Mouse (Mus musculus): Measurements from ENCODE around the gene Unc5b. TPM values are rescaled to one million over a fixed set of nuclear protein-coding genes. Genes with fewer than 3 reads are reported as not detected.
"Not testable (repeated sequence)": the region's sequence is repeated elsewhere in the genome, so short reads cannot be mapped to it uniquely, and the experiment has no call there.

The Unc5b gene
- 10 to 100 TPM; 24.0 to 25.1 TPM for total RNA-seq (2021)
- long read RNA-seq, experiment 1, partial matches to known transcripts = 0 of 3 reads
- long read RNA-seq, experiment 1, other reads (novel, unspliced or antisense) = 3 of 3 reads
- long read RNA-seq, experiment 2, partial matches to known transcripts = 0 of 7 reads
- long read RNA-seq, experiment 2, other reads (novel, unspliced or antisense) = 7 of 7 reads

DNA sequence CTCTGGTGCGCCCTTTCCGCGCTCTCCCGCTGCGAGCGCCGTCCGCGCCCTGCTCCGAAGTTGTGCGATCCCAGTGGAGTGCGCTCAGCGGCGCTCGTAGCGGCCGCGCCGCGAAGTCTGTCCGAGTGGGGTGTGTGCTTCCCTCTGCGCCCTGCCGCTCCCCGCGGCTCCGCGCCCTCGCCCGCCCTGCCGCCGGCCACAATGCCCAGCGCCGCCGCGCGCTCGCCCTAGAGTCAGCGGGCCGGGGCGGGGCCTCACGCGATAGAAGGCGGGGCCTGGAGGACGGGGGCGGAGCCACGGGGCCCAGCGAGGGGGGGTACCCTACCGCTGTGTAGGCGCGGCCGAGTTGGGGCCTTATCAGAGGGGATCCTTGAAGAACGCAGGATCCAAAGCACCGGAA is at the start of gene Unc5b:
Unc5b (minus strand) TSS at position 203 of the 400 bp plus-strand sequence.
- intact Hi-C loops (cut with DNase I) = no loop called here
- DNase-seq = peak; percentile 98

DNA sequence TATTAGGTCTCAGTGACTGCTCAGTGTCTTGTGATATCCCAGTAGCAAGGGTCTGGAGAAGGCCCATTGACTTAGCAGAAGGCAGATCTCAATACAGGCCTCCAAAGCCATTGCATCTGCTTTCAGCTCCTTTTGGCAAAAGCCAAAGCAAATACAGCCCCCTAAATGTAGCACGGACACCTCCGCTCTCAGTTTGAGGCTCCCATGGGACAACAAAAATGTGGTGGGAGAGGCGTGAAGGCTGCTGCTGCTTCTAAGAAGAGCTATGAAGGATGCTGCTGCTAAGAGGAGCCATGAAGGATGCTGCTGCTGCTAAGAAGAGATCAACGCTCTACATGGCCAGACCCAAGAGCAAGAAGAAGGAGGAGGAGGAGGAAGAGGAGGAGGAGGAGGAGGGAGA is 48.4 kb upstream of the Unc5b start:
- intact Hi-C loops (cut with DNase I) = no loop called here
- DNase-seq = no peak

DNA sequence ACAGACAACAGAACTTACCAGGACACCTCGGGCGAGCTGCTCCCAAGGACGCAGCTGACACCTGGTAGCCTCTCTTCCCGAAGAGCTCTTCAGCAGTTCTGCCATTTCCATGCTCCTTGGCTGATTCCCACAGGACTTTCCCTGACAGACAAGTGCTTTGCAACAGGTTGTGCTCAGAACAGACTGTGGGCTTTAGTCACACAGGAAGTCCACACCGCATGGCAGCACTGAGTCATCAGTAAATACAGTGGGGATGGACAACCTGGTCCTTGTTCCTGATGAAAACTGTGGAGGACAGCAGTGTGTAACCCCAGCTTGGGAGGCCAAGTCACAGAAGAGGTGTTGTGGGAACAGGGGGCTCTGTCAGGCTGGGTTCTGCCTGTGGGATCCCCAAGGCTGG is 45.7 kb upstream of the Unc5b start:
- intact Hi-C loops (cut with DNase I) = no loop called here

DNA sequence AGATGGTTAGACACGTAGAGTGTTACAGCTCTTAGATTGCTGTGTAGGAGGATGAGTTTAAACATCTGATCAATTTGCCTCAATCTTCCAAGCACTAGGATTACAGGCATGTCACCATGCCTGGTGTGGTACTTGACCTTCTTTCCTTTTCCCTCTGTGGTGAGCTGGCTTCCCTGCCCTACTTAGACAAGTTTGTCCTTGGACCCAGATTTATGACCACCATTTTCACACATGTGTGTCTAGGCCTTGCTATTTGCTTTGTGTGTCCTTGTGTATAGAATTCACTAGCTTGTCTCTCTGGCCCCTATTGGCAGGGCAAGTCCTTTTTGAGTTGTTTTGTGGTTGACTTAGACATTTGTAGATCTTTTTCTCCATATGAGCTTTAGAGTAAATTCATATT is 43.6 kb upstream of the Unc5b start:
- DNase-seq = no peak
- intact Hi-C loops (cut with DNase I) = no loop called here

More for the DNA sequence above, 45.7 kb upstream of the Unc5b start:
- no peak for DNase-seq

DNA sequence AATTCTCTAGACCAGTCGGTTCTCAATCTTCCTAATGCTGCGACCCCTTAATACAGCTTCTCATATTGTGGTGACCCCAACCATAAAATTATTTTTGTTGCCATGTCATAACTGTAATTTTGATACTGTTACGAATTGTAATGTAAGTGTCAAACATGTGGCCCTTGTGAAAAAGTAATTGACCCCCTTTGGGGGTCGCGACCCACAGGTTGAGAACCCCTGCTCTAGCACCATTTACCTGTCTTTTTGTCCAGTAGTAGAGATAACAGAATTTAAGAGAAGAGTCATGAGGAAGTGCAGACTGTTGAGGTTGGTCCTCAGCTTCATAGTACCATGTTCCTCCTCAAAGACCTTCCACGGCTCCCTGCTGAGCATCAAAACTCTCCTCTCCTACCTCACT is 31.9 kb upstream of the Unc5b start:
- intact Hi-C loops (cut with DNase I) = no loop called here
- no peak for DNase-seq

DNA sequence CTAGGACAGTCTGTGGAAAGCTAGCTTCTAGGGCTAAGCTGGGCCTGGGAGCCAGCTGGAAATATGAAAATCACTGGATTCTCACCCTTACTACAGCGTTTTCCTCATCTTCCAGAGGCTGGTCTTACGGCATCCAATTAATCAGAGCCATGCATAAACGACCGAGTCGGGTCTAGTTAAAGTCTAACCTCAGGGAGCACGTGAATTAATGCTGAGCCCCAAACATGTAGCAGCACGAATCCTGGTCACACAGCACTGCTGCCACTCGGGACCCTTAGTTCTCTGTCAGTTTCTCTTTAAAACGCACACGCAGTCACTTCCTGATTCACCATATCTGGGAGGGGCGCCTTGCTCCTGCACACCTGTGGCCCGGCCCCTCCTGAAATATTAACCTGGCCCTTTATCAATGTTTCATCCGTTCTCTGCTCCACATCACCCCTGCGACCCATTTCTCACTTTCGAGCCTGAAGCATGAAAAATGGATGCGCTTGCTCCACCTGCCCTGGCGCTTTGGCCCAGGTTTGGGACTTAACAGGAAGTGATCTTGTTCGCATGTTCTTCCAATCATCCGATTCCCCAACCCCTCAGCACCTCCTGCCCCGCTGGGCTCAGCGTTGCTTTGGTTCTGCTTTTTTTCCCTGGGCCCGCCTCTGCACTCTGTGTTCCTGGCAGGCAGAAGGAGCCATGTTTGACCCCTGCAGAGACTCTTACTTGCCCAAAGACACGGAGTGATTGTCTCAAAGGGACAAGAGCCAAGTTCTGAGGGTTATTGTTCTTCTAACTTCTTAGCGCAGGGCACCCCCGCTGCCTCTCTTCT is 31.3 kb upstream of the Unc5b start:
- intact Hi-C loops (cut with DNase I) = no loop called here

DNA sequence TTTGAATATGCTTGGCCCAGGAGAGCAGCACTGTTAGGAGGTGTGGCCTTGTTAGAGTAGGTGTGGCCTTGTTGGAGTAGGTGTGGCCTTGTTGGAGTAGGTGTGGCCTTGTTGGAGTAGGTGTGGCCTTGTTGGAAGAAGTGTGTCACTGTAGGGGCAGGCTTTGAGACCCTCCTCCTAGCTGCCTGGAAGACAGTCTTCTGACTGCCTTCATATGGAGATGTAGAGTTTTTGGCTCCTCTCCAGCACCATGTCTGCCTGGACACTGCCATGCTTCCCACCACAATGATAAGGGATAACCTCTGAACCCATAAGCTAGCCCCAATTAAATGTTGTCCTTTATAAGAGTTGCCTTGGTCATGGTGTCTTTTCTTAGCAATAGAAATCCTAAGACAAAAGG is 13.9 kb upstream of the Unc5b start:
- DNase-seq; intact Hi-C loops (cut with DNase I): not testable (repeated sequence)

More for the DNA sequence above, 31.3 kb upstream of the Unc5b start:
- DNase-seq = no peak

DNA sequence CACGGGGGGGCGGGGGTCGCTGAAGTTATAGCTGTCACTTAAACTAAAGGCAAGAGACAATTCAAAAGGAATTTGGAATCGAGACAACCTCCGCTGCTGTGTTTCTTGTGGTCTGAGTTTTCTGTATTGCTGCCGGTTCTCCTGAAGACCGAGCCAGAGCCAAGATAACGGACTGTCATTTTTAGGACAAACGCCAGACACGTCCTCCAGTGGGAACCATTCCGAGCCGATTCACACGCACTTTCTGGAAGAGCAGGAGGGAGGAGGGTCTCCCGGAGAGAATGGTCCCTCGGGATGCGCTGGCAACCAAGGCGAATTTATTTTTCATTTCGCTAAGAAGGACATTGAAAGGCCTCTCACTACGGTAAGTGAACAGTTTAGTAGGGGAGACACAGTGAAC is 7.4 kb upstream of the Unc5b start:
- DNase-seq = no peak
- intact Hi-C loops (cut with DNase I) = no loop called here

DNA sequence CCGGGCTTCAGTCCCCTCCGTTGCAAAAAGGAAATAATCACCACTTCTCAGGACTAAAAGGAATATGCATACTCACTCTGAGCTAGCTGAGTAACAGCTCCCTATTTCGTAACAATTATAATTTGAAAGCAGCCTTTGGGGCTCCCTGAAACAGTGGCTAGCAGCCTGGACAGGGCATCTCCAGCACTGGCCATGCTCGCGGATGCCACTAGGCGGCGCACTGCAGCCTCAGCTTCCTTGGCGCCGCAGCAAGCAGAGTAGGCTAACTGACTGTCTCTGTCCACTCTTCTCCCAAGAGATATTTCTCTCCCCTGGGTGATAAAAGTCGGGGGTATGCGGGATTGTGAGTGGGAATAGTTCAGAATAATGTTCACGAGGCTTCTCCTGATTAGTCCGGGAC is 3.6 kb upstream of the Unc5b start:
- DNase-seq = peak; percentile 87 to 92

DNA sequence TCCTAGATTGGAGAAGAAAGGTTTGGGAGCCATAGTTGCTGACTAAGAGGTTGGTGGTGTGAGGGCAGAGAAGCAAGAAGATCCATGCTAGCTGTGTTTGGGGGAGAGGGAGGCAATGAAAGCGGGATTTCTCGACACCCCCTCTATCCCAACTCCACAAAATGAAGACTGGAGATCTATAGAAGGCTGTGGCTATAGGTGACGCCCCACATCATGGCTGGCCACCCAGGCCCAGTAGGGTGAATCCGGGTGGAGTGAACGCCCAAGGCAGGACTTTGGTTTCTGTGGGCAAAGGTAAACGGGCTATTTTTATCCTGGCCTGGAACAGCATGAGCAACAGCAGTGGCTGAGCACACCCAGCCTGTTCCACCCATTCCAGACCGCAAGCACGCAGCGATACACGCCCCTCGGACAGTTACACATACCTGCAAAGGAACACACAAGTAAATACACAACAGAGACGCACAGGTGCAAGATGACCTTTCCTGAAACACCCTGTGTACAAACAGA is 1.3 kb upstream of the Unc5b start:
- intact Hi-C loops (cut with DNase I) = loop anchor here (2.0 kb wide), 1 partner anchor 236 kb away; no protein-coding TSS in a partner anchor
- no peak for DNase-seq

More for the DNA sequence above, 3.6 kb upstream of the Unc5b start:
- intact Hi-C loops (cut with DNase I) = loop anchor here (1.0 to 2.0 kb wide), 3 partner anchors 54 to 218 kb away; no protein-coding TSS in a partner anchor

DNA sequence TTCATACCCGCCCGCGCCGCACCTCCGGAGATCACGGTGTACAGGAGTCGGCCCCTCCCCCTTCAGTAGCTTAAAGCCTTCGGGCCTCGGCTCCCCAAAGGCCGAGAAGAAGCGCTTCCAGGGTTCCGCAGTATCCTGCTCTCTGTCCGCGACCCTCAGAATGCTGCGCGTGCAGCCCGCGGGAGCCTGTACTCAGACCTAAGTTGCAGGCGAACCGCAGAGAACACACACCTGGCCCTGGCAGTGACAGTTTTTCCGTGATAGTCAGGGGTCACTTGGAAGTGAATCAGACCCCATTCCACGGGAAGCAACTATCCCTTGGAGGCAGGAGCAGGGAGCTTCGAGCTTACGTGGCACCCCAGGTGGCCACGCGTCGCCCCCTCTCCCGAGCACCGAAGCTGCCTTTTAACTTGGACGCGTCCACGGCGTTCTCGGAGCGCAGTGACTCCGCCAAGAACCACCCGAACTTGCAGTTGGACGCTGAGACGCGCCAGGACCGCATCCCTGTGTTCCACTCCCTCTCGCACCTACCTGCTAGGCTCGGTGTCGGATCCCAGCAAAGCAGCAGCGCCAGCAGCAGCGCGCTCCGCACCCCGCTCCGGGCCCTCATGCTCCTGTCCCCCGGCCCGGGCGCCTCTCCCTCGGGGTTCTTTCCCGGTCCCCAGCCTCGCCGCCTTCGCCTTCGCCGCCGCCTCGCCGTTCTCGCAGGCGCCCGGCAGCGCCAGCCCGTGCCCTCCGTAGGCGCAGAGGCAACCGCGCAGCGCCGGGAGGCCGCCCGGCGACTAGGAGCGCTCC is 628 bp downstream of the Unc5b start:
- intact Hi-C loops (cut with DNase I) = no loop called here
- peak; percentile 45 to 50 for DNase-seq

DNA sequence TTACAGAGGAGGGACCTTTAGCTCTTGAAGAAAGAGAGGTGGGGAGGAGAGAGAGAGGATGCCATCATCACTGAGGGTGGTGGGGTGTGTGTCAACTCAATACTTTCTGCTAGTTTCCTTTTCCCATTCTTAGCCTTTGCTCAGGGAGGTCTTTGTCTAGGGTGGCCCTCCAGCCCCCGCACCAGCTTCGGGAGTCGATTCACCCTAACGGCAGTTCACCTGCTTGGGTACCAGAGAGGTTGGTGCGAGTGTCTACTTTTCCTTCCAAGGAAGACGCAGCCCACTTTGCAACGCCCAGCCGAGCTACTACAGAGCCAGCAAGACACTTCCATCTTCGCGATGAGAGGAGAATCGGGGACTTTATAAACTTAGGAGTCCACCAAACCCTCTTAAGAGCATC is 1.4 kb downstream of the Unc5b start:
- intact Hi-C loops (cut with DNase I) = no loop called here
- DNase-seq = no peak

DNA sequence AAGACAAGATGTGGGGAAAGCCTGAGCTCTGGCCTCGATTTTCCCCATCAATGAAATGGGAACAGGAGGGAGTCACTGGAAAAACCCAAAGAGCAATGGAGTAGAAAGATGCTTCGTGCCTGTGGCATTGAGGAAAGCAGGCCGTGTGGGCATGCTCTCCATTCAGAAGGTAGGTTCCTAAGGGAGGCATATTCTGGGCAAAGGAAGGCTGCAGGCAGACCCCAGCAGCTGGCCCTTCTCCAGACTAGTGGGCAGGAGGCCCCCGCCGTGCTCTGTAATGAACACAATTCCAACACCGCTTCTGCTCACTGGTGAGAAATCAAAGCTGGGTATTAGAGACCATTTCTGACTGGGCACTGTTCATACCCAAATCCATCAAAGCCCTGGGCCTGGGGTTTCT is 2.3 kb downstream of the Unc5b start:
- intact Hi-C loops (cut with DNase I) = no loop called here
- DNase-seq = no peak

DNA sequence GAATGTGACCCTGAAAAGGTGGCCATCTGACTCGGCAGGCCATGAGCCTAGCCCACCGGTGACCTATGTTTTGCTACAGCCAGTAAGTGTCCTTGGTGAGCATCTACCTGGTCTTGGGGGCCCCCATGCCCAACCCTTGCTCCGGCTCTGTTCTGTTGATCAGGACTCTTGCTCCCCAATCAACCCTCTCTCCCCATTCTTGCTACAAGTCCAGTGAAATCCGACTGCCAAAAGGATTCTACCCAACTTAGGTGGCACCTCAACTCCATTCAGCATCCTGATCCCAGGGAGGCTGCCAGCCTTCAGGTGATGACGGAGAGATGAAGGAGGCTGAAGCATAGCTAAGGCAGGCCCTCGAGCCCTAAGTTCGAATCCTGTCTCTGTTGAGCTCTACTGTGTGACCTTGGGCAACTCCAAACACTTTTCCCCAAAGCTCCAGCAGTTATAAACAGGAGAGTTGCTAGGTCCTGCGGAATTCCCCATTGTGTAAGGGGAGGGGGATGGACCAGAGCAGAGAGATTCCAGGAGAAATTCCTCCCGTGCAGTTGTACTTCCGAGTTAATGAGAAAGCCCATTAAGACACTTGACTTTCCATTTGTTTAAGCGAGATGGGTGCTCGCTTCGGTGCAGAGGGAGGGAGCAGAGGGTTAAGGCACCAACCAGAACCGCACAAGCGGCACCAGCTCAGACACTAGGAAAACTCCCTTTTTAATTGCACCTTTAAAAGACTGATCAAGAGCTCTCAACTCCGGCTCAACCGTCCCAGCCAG is 3.3 kb downstream of the Unc5b start:
- DNase-seq = no peak
- intact Hi-C loops (cut with DNase I) = no loop called here

DNA sequence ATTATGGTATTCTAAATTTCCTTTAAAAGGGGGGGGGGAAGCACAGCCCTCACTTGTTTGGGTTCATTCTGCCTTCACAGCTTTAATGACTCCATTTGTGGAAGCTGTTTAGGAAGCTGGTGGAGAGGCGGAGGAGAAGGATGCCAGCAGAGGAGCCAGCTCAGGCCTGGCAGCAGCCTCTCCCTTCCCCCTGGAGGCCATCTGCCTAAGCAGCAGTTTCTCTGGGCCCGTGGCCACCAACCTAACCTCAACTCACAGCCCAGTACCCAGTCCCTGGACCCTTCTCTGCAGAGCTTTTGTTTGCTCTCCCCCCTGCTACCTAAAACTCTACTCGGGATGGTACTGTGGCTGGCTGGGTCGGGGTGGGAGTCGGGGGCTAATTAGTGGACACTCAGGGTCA is 4.1 kb downstream of the Unc5b start:
- DNase-seq = no peak
- intact Hi-C loops (cut with DNase I) = no loop called here

DNA sequence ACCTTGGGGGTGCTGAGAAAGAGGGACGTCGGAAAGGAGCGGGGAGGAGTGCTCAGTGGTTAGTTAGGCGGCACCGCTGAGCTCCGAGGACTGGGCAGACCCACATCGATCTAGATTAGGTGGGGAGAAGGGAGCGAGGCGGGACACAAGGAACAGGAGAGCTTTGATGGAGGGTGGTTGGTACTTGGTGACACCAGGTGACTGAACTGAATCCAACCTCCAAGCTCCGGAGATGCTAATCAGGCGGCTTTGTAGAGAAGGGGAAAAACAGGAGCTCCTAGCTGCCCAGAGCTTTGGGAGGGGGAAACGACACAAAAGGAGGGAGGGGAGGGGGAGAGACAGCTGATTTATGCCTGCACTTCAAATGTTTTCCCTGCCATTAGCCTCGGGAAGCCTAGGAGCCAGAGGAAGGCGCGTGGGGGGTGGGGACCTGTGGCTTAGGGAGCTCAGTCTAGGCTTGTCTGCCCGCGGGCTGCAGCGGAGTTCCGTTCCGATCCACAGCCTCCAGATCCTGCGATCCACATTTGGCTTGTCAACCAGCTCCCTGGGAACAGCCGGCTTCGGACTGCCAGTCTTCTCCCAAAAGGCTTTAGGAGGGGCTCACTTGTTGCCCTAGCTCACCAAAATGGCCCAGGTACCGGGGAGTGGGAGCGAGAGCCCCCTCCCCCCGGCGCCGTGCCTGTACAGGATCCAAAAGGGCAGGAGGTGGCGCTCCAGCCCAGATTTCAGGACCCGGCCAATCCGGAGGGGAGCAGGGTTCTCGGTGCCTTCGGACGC is 4.7 kb downstream of the Unc5b start:
- intact Hi-C loops (cut with DNase I) = no loop called here
- DNase-seq = peak; percentile 58 to 61

DNA sequence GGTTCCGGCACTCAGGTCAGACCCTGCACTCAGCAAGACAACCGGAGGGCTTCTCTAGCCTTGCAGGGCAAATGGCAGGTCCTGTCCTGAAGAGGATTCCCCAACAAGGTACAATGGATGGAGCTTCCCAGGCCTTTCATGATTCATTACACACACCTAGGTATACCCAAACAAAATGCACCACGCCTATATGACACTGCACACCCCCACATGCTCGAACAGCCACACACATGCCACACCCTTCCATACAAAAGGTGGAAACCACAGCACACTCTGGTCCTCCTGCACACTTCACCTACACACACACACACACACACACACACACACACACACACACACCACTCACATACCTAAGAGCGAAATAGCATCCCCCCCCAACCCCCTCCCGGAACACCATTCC is 5.4 kb downstream of the Unc5b start:
- DNase-seq = no peak
- intact Hi-C loops (cut with DNase I) = no loop called here

DNA sequence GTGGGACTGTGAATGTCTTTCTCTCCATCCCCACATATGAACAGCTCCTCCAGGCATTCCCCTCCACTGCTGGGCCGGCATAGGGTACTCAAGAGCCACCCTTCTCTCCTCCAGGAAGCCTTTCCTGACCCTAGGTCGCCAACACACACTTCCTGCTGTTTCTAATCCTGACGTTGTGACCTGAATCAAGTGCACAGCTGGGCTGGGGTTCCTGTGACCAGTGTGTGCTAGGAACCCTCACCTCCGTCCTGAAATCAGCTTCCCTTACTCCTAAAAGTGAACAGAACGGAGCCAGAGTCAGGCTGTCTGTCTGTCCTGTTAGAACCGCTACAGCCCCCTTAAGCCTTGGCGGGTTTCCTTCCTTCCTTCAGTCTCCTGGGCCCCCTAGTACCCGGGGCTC is 7.6 kb downstream of the Unc5b start:
- intact Hi-C loops (cut with DNase I) = no loop called here

DNA sequence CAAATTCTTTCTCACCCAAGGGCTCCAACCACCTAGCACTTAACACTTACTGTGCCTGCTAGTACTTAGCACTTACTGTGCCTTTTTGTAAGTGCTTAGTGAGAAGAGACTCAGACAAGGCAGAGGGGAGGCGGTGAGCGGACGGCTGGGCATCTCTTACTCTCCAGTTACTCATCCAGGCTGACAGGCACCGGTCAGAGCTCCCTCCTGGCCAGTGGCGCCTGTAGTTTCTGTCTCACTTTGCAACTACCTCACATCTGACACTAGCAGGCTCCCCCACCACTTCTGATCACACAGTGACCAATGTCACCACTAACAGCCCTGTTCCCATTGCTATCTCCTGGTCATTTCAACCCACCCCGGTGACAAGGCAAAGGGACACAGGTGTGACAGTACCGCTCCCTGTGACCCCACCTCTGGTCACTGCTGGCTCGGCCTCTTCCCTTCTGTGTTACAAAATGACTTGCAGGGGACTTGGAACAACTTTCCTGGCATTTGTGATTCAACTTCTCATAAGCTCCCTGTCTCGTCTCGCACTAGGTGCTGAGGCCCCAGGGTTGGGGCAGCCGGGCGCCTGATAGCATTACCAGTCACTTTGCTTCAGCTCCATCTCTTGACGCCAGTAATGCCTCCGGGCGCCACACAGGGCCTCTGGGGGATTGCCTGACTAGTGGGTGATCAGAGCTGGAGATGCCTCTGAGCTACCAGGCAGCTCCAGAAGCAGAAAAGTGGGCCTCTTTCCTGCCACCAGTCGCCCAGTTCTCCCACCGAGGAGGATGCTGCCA is 8.5 kb downstream of the Unc5b start:
- peak in 1 of 2 experiments; percentile 2 for DNase-seq
- intact Hi-C loops (cut with DNase I) = no loop called here

More for the DNA sequence above, 7.6 kb downstream of the Unc5b start:
- DNase-seq = peak in 1 of 2 experiments; percentile 1

Measured in heart, postnatal 14 days (tissue).